Mouse (Mus musculus) limb, embryonic 12.5 days (tissue): ENCODE measurements around the gene Coro6. TPM values are rescaled to one million over a fixed set of nuclear protein-coding genes. Genes with fewer than 3 reads are reported as not detected.

Experiments used
- ATAC-seq: fragments of 200-750 bp; cut with Nextera tagmentation; 2 replicates; pipeline ENCODE4 v1.8.0; 2017; ENCODE audit warnings: low read depth, moderate TSS enrichment; ENCODE audit not compliant: insufficient number of reproducible peaks, insufficient read depth, low FRiP score, low TSS enrichment
- H3K27ac ChIP-seq: fragments of 300-500 bp; sonication (generic); 2 replicates; pipeline ENCODE4 v1.5.1; 2016; ENCODE audit warnings: mild to moderate bottlenecking, moderate library complexity
- H3K27me3 ChIP-seq: fragments of 300-500 bp; sonication (generic); 2 replicates; pipeline ENCODE4 v1.6.1; 2016; ENCODE audit warnings: mild to moderate bottlenecking, moderate library complexity
- H3K36me3 ChIP-seq: fragments of 300-500 bp; sonication (generic); 2 replicates; pipeline ENCODE4 v1.6.1; 2016; ENCODE audit warnings: mild to moderate bottlenecking, moderate library complexity
- H3K4me1 ChIP-seq: fragments of 300-500 bp; sonication (generic); replicated peaks from 2 replicates; pipeline ENCODE4 v1.6.1; 2016
- H3K4me2 ChIP-seq: fragments of 300-500 bp; sonication (generic); 2 replicates; pipeline ENCODE4 v1.6.1; 2016; ENCODE audit warnings: mild to moderate bottlenecking, moderate library complexity
- H3K4me3 ChIP-seq: fragments of 300-500 bp; sonication (generic); replicated peaks from 2 replicates; pipeline ENCODE4 v1.5.1; 2016; ENCODE audit warnings: mild to moderate bottlenecking
- H3K9ac ChIP-seq: fragments of 300-500 bp; sonication (generic); replicated peaks from 2 replicates; pipeline ENCODE4 v1.6.1; 2016; ENCODE audit warnings: mild to moderate bottlenecking, moderate library complexity
- H3K9me3 ChIP-seq: fragments of 300-500 bp; sonication (generic); 2 replicates; pipeline ENCODE4 v1.6.1; 2016; ENCODE audit warnings: mild to moderate bottlenecking, moderate library complexity
- WGBS: fragments of 180-500 bp; shearing (Covaris S2); methylation state at CpG from one replicate; pipeline ENCODE4 v1.1.7; 2016; 5-methylcytosine and 5-hydroxymethylcytosine counted together
- polyA plus RNA-seq: library from polyadenylated mRNA; unstranded; fragments of >200 nt; fragmentation: Nextera tagmentation; extraction: Ambion mirVana; gene quantifications from 2 replicates; pipeline ENCODE4 v1.2.1, GENCODE M21; 2016

The Coro6 gene
- polyA plus RNA-seq, 1 experiment from 2014 or later = 0.33 TPM

- H3K27ac ChIP-seq = no peak within 1 kb of the TSS
- ATAC-seq = peak; percentile 12; the same call in 1 of the 2 replicates
Observed at GRCm38 (mm10) chr11:77514832-77515636, 52.8 kb downstream of the Coro6 start, which contains the start of gene Abhd15. Abhd15 (plus strand) TSS chr11:77515121.

GRCm38 (mm10) chr11:77515637-77516552, 53.7 kb downstream of the Coro6 start, which contains the start of gene Trp53i13:
Trp53i13 (minus strand) TSS chr11:77515980.
- peak within 1 kb of the TSS; percentile 54; the same call in 1 of the 2 replicates for H3K9ac ChIP-seq
- H3K4me2 ChIP-seq = peak within 1 kb of the TSS; percentile 95
- peak within 1 kb of the TSS; percentile 56 for H3K4me3 ChIP-seq
- H3K27ac ChIP-seq = no peak within 1 kb of the TSS
- H3K4me1 ChIP-seq = peaks cover 34% of the 10 kb centered on the region
- ATAC-seq = no peak
- peaks cover 53% of the 10 kb centered on the region for H3K27me3 ChIP-seq
- no peaks in the 10 kb centered on the region for H3K9me3 ChIP-seq
- H3K36me3 ChIP-seq = no peaks in the 10 kb centered on the region
- whole genome bisulfite sequencing = 7% methylated on average over 39 of the region's 39 CpGs

More at GRCm38 (mm10) chr11:77514832-77515636, 52.8 kb downstream of the Coro6 start, which contains the start of gene Abhd15:
- peaks cover 7% of the 10 kb centered on the region; the same call in 1 of the 2 replicates for H3K36me3 ChIP-seq
- peaks cover 34% of the 10 kb centered on the region for H3K4me1 ChIP-seq
- peaks cover 51% of the 10 kb centered on the region for H3K27me3 ChIP-seq
- H3K4me3 ChIP-seq = peak within 1 kb of the TSS; percentile 66
- WGBS = under 1% methylated on average over 71 of the region's 72 CpGs
- H3K9ac ChIP-seq = peak within 1 kb of the TSS; percentile 54; the same call in 1 of the 2 replicates
- peak within 1 kb of the TSS; percentile 95 for H3K4me2 ChIP-seq
- H3K9me3 ChIP-seq = no peaks in the 10 kb centered on the region

- no peak overlapping the region for H3K27ac ChIP-seq
- H3K4me1 ChIP-seq = peaks cover 33% of the 10 kb centered on the region
- WGBS = 48% methylated on average over 5 of the region's 5 CpGs
- no peak overlapping the region for H3K9ac ChIP-seq
- no peaks in the 10 kb centered on the region for H3K9me3 ChIP-seq
- H3K4me3 ChIP-seq = no peak overlapping the region
- ATAC-seq = no peak
- H3K27me3 ChIP-seq = peaks cover 53% of the 10 kb centered on the region
- no peak overlapping the region for H3K4me2 ChIP-seq
- no peaks in the 10 kb centered on the region for H3K36me3 ChIP-seq
Observed at GRCm38 (mm10) chr11:77516553-77517425, 54.6 kb downstream of the Coro6 start.

- H3K27ac ChIP-seq = no peak overlapping the region
- no peaks in the 10 kb centered on the region for H3K36me3 ChIP-seq
- no peak for ATAC-seq
- H3K9ac ChIP-seq = no peak overlapping the region
- H3K4me3 ChIP-seq = no peak overlapping the region
- H3K4me2 ChIP-seq = no peak overlapping the region
- no peaks in the 10 kb centered on the region for H3K9me3 ChIP-seq
- peaks cover 53% of the 10 kb centered on the region for H3K27me3 ChIP-seq
- WGBS = 77% methylated on average over 26 of the region's 27 CpGs
- peaks cover 27% of the 10 kb centered on the region for H3K4me1 ChIP-seq
Observed at GRCm38 (mm10) chr11:77518051-77518798, 56.0 kb downstream of the Coro6 start.

GRCm38 (mm10) chr11:77519043-77519442, 56.8 kb downstream of the Coro6 start, which contains the start of gene Gm10392:
Gm10392 (minus strand) TSS chr11:77519198.
- peaks cover 48% of the 10 kb centered on the region for H3K27me3 ChIP-seq
- H3K4me3 ChIP-seq = no peak within 1 kb of the TSS
- WGBS = 72% methylated on average over 5 of the region's 5 CpGs
- no peak within 1 kb of the TSS for H3K27ac ChIP-seq
- peaks cover 22% of the 10 kb centered on the region for H3K4me1 ChIP-seq
- ATAC-seq = no peak
- no peaks in the 10 kb centered on the region for H3K36me3 ChIP-seq
- no peak within 1 kb of the TSS for H3K4me2 ChIP-seq
- no peaks in the 10 kb centered on the region for H3K9me3 ChIP-seq
- no peak within 1 kb of the TSS for H3K9ac ChIP-seq

Other genes starting within 250 kb of the Coro6 start
- gene Ssh2, start 246.1 kb upstream of the Coro6 start, polyA plus RNA-seq = 9.2 and 10.1 TPM in 2 replicates
- 12.9 and 13.1 TPM in 2 replicates for gene Ankrd13b, start 27.3 kb downstream of the Coro6 start, polyA plus RNA-seq
- 10.2 and 10.3 TPM in 2 replicates for gene Git1, start 31.2 kb downstream of the Coro6 start, polyA plus RNA-seq
- gene Abhd15, start 52.7 kb downstream of the Coro6 start, polyA plus RNA-seq = 1.5 and 2.4 TPM in 2 replicates
- 49.1 and 53.2 TPM in 2 replicates for gene Trp53i13, start 53.6 kb downstream of the Coro6 start, polyA plus RNA-seq
- gene Gm10392, start 56.8 kb downstream of the Coro6 start, polyA plus RNA-seq = not detected in 2 replicates
- gene Taok1, start 145.4 kb downstream of the Coro6 start, polyA plus RNA-seq = 12.7 and 13.9 TPM in 2 replicates
- gene Nufip2, start 223.7 kb downstream of the Coro6 start, polyA plus RNA-seq = 4.6 and 4.7 TPM in 2 replicates